Mouse (Mus musculus): Measurements from ENCODE around the gene Slc44a5. TPM values are rescaled to one million over a fixed set of nuclear protein-coding genes. Genes with fewer than 3 reads are reported as not detected.
"Not testable (repeated sequence)": the region's sequence is repeated elsewhere in the genome, so short reads cannot be mapped to it uniquely, and the experiment has no call there.

The Slc44a5 gene
- polyA plus RNA-seq, 1 experiment from 2014 or later: 6.8 TPM

GRCm38 (mm10) chr3:153973949-153974760, 919 bp downstream of the Slc44a5 start:
- Histone ChIP-seq H3K9me3 (no peaks in the 10 kb centered on the region), H3K4me2 (replicated peaks) (peak overlapping the region; percentile 90), H3K4me1 (replicated peaks) (peaks cover 24% of the 10 kb centered on the region), H3K4me3 (replicated peaks) (peak overlapping the region; percentile 69), H3K27ac (0 out of 2 replicates have a peak overlapping the region, but pooled peaks have one; percentile 60), H3K36me3 (no peaks in the 10 kb centered on the region), H3K9ac (replicated peaks) (peak overlapping the region; percentile 84), H3K27me3 (peaks cover 30% of the 10 kb centered on the region)
- 1% methylated on average over 21 of the region's 21 CpGs for WGBS
- peak; percentile 12; the same call in 1 of the 2 replicates for ATAC-seq

DNA sequence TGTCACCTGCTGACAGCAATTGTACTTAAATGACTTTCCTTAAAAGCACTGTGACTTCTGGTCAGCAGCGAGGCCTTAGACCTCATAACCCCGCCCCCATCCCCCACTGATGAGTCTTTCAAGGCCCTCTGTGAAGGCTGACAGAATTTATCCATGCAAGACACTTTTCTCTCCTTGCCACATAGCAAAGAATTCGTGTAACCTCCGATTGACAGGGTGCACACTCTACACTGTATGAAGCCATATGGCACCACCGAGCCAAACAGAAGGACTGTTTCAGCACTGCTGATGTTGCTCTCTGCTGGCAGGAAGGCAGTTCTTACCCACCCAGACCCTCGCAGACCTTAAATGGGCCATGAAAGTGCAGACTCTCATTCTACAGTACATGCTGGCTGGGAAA, 1.8 kb downstream of the Slc44a5 start:
- Histone ChIP-seq H3K36me3 (no peaks in the 10 kb centered on the region), H3K27me3 (peaks cover 30% of the 10 kb centered on the region), H3K4me2 (replicated peaks) (peak overlapping the region; percentile 90), H3K9me3 (no peaks in the 10 kb centered on the region), H3K4me3 (replicated peaks) (peak overlapping the region; percentile 69), H3K4me1 (replicated peaks) (peaks cover 24% of the 10 kb centered on the region), H3K27ac (no peak overlapping the region), H3K9ac (replicated peaks) (no peak overlapping the region)
- 7% methylated on average over 6 of the region's 6 CpGs for WGBS
- ATAC-seq: no peak

GRCm38 (mm10) chr3:153975791-153976190, 2.6 kb downstream of the Slc44a5 start:
- 69% methylated on average over 7 of the region's 7 CpGs for WGBS
- H3K9ac ChIP-seq (replicated peaks): no peak overlapping the region
- H3K4me1 ChIP-seq (replicated peaks): peaks cover 24% of the 10 kb centered on the region
- no peaks in the 10 kb centered on the region for H3K36me3 ChIP-seq
- no peak overlapping the region for H3K4me3 ChIP-seq (replicated peaks)
- H3K27ac ChIP-seq: no peak overlapping the region
- no peaks in the 10 kb centered on the region for H3K9me3 ChIP-seq
- H3K27me3 ChIP-seq: peaks cover 30% of the 10 kb centered on the region
- peak overlapping the region; percentile 7 for H3K4me2 ChIP-seq (replicated peaks)
- no peak for ATAC-seq

DNA sequence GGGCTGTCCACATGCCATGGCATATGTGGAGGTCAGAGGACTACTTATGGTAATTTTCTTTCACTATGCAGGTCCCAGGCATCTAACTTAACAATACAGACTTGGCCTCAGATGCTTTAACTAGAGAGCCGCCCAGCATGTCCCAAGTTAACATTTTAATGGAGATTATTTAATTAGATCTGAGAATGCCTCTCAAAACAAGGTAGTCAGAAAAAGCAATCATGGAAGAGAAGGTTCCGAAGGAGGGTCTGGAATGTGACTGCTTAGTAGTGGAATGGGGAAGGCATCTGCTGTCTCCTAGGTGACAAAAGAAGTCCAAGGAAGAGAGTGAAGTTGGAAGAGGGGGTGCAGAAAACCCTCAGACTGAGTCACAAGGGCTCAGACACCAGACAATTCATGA, 7.4 kb downstream of the Slc44a5 start:
- Histone ChIP-seq H3K9ac (replicated peaks) (no peak overlapping the region), H3K4me2 (replicated peaks) (no peak overlapping the region), H3K27me3 (peaks cover 10% of the 10 kb centered on the region; the same call in 1 of the 2 replicates), H3K9me3 (no peaks in the 10 kb centered on the region), H3K36me3 (no peaks in the 10 kb centered on the region), H3K4me3 (replicated peaks) (no peak overlapping the region), H3K27ac (no peak overlapping the region), H3K4me1 (replicated peaks) (0 out of 2 replicates have a peak, but pooled peaks cover 8% of the 10 kb centered on the region)
- WGBS: 28% methylated on average over 2 of the region's 2 CpGs
- ATAC-seq: no peak

DNA sequence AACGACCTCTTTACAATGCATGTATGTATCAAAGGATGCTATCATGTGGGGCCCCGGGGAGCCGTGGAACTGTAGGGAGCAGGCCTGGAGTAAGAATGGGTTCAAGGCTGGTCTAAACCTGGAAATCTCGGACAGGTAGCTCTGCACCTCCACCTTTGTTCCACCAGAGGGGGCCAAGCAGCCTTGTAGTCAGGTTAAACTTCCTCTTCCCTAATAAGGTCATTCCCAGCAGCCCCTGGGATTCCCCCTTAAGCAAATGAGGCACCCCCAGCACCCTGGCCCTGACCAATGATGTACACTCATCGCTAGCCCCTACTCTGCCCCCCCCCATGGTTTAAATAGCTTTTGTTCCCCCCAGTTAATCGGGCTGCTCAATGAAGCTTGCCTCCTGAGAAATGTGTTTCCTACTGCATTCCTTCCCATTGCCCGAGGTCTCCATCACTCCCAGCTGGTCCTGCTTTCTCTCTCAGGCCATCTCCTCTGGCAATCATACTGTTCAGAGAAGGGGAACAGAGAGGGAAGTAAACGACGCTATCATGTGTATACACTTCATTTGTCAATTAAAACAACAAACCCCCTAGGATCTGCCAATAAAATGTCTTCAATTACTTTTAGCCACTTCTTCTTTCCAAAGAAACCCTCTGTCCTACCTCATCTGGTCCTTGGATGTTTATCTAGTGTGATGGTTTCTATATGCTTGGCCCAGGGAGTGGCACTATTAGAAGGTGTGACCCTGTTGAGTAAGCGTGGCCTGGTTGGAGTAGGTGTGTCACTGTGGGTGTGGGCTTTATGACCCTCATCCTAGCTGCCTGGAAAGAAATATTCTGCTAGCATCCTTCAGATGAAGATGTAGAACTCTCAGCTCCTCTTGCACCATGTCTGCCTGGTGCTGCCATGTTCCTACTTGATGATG, 11.4 kb downstream of the Slc44a5 start:
- Histone ChIP-seq H3K27ac (no peak overlapping the region), H3K9me3 (no peaks in the 10 kb centered on the region), H3K27me3 (no peaks in the 10 kb centered on the region), H3K9ac (replicated peaks) (no peak overlapping the region), H3K36me3 (no peaks in the 10 kb centered on the region), H3K4me2 (replicated peaks) (no peak overlapping the region), H3K4me1 (replicated peaks) (0 out of 2 replicates have a peak, but pooled peaks cover 5% of the 10 kb centered on the region), H3K4me3 (replicated peaks) (no peak overlapping the region)
- WGBS: 58% methylated on average over 10 of the region's 10 CpGs
- ATAC-seq: no peak

GRCm38 (mm10) chr3:153999797-154000528, 26.7 kb downstream of the Slc44a5 start:
- no peaks in the 10 kb centered on the region for H3K27me3 ChIP-seq
- no peak overlapping the region for H3K4me2 ChIP-seq (replicated peaks)
- no peak overlapping the region for H3K4me3 ChIP-seq (replicated peaks)
- no peaks in the 10 kb centered on the region for H3K4me1 ChIP-seq (replicated peaks)
- H3K9me3 ChIP-seq: no peaks in the 10 kb centered on the region
- H3K9ac ChIP-seq (replicated peaks): no peak overlapping the region
- 96% methylated on average over 5 of the region's 5 CpGs for WGBS
- no peaks in the 10 kb centered on the region for H3K36me3 ChIP-seq
- H3K27ac ChIP-seq: no peak overlapping the region
- no peak for ATAC-seq

DNA sequence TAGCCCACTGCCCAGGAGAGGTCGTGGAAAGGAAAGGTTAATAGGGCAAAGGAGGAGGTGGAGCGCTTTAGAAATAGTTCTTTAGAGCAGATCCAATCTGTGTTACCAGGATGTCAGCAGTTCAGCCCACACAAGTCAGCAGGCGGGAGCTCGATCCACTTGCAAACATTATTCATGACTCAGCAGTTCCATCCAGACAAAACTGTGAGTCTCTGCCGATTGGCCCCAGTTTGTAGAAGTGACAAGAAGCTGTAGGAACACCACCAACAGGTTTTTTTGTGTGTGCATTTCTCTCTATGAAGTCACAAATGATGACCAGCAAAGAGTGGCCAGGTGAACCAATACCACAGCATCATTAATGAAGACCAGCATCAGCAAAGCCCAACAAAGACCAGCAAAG, 28.1 kb downstream of the Slc44a5 start:
- no peak for ATAC-seq
- 78% methylated on average over 5 of the region's 5 CpGs for WGBS
- Histone ChIP-seq H3K9me3 (no peaks in the 10 kb centered on the region), H3K4me1 (replicated peaks) (no peaks in the 10 kb centered on the region), H3K36me3 (no peaks in the 10 kb centered on the region), H3K27me3 (no peaks in the 10 kb centered on the region), H3K4me3 (replicated peaks) (no peak overlapping the region), H3K27ac (no peak overlapping the region), H3K4me2 (replicated peaks) (no peak overlapping the region), H3K9ac (replicated peaks) (no peak overlapping the region)

DNA sequence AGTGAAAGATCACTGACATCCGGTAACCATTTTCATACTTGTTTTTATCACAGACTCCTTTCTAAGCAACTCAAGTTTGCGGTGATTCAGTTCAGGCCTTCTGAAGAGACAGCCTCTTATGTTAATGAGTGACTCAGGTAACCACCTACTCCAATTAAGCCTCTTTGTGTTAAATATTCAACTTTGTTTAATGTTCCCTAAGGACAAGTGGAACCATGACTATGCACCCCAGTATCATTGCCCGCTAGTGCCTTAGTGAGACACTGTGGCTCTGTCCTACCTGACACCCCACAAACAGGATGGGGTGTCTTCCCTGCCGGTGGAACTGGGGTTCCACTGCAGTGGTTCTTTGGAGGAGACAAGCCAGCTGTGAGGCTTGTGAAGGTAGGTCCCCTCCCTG, 73.6 kb downstream of the Slc44a5 start:
- no peaks in the 10 kb centered on the region for H3K36me3 ChIP-seq
- H3K4me1 ChIP-seq (replicated peaks): no peaks in the 10 kb centered on the region
- H3K27ac ChIP-seq: no peak overlapping the region
- H3K9me3 ChIP-seq: no peaks in the 10 kb centered on the region
- H3K4me3 ChIP-seq (replicated peaks): no peak overlapping the region
- H3K27me3 ChIP-seq: no peaks in the 10 kb centered on the region
- no peak overlapping the region for H3K4me2 ChIP-seq (replicated peaks)
- ATAC-seq: no peak
- H3K9ac ChIP-seq (replicated peaks): no peak overlapping the region
- WGBS: 93% methylated on average over 4 of the region's 4 CpGs

DNA sequence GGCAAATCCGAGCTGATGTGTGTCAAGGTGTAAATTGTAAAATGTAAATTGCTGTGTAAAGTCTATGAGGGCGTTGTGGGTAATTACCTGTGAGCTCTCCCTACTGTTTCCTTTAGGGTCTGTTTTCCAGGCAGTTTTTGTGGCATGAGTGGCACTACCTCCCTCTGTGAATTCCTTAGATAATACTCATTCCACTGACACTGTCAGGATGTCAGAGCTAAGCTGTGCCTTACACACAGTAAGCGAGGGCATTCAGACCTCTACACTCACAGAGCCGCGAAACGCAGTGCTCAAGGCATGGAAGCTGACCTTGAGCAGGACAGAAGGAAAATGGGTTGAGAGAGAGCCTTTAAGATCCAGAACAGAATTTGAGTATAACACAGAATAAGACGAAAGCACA, 80.1 kb downstream of the Slc44a5 start:
- WGBS: 85% methylated on average over 7 of the region's 7 CpGs
- Histone ChIP-seq H3K4me3 (replicated peaks) (no peak overlapping the region), H3K9me3 (no peaks in the 10 kb centered on the region), H3K36me3 (no peaks in the 10 kb centered on the region), H3K27me3 (no peaks in the 10 kb centered on the region), H3K4me2 (replicated peaks) (no peak overlapping the region), H3K9ac (replicated peaks) (no peak overlapping the region), H3K4me1 (replicated peaks) (no peaks in the 10 kb centered on the region), H3K27ac (no peak overlapping the region)
- ATAC-seq: no peak

DNA sequence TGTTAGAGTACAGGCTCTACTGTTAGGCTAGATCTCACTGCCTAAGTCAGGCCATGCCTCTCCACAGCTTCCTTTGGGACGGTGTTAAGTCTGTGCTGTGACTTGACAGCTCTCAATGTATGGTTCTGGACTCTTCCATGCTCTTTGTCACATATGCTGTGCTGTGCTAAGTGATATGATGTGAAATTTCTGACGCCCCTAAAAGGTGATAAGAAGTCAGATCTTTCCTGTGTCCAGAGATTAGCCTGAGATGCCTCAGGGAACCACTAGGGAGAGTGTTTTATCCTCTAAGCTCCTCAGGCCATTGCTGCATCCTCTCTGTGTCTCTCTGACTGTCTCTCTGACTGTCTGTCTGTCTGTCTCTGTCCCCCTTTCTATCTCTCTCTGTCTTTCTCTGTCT, 84.2 kb downstream of the Slc44a5 start:
- 76% methylated on average over 2 of the region's 2 CpGs for WGBS
- no peaks in the 10 kb centered on the region for H3K4me1 ChIP-seq (replicated peaks)
- no peak overlapping the region for H3K9ac ChIP-seq (replicated peaks)

DNA sequence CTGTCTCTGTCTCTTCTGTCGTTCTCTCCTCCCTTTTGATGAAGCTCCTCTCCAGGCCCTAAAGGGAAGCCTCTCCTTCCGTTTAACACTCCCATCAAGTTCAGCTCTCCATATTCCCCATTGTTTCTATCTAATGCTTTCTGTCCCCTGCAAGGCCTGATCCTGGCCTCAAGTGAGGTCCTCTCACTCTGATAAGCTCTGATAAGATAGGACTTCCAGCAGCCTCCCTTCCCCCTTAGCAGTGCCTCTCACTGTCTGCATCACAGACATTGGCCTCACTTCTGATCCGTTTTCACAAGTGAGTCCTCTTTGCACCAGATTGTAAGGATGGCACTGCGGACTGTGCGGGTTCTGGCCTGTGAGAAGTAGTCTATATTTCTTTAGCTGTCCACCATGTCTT, 85.0 kb downstream of the Slc44a5 start:
- no peaks in the 10 kb centered on the region for H3K9me3 ChIP-seq
- H3K36me3 ChIP-seq: no peaks in the 10 kb centered on the region
- H3K27ac ChIP-seq: no peak overlapping the region
- no peak overlapping the region for H3K4me3 ChIP-seq (replicated peaks)
- H3K27me3 ChIP-seq: no peaks in the 10 kb centered on the region
- no peak overlapping the region for H3K9ac ChIP-seq (replicated peaks)
- WGBS: 82% methylated on average over 5 of the region's 5 CpGs
- ATAC-seq: no peak
- H3K4me1 ChIP-seq (replicated peaks): no peaks in the 10 kb centered on the region
- no peak overlapping the region for H3K4me2 ChIP-seq (replicated peaks)

More for the DNA sequence above, 84.2 kb downstream of the Slc44a5 start:
- H3K4me2 ChIP-seq (replicated peaks): no peak overlapping the region
- H3K27me3 ChIP-seq: no peaks in the 10 kb centered on the region
- no peaks in the 10 kb centered on the region for H3K36me3 ChIP-seq
- no peak overlapping the region for H3K27ac ChIP-seq
- ATAC-seq: no peak
- no peak overlapping the region for H3K4me3 ChIP-seq (replicated peaks)
- H3K9me3 ChIP-seq: no peaks in the 10 kb centered on the region

DNA sequence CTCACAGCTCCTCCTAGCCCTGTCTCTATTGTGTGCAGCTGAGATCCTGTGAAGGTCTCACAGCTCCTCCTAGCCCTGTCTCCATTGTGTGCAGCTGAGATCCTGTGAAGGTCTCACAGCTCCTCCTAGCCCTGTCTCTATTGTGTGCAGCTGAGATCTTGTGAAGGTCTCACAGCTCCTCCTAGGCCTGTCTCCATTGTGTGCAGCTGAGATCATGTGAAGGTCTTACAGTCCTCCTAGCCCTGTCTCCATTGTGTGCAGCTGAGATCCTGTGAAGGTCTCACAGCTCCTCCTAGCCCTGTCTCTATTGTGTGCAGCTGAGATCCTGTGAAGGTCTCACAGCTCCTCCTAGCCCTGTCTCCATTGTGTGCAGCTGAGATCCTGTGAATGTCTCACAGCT, 98.8 kb downstream of the Slc44a5 start:
- H3K9me3 ChIP-seq: not testable (repeated sequence)

More for the DNA sequence above, 98.8 kb downstream of the Slc44a5 start:
- not testable (repeated sequence) for H3K4me2 ChIP-seq (replicated peaks); ATAC-seq; H3K4me3 ChIP-seq (replicated peaks); H3K27me3 ChIP-seq; H3K9ac ChIP-seq (replicated peaks); H3K36me3 ChIP-seq; H3K4me1 ChIP-seq (replicated peaks); H3K27ac ChIP-seq
